Mouse (Mus musculus): Measurements from ENCODE around the gene Gm20388. TPM values are rescaled to one million over a fixed set of nuclear protein-coding genes. Genes with fewer than 3 reads are reported as not detected.

Gm20388 gene
- total and polyA plus RNA-seq, 3 experiments: 0.02 to 0.05 TPM; not detected in 1

- peaks cover 11% of the 10 kb centered on the region for H3K9me3 ChIP-seq (replicated peaks)
- DNase-seq (ENCODE audit: low spot score) (no peak), ATAC-seq (ENCODE audit: extremely low read depth, insufficient number of reproducible peaks, low FRiP score, poor library complexity, severe bottlenecking) (no peak)
- no peaks in the 10 kb centered on the region for H3K4me1 ChIP-seq (ENCODE audit: insufficient read depth, low read depth, low read length)
- TF ChIP-seq POLR2AphosphoS5 (IDR thresholded peaks at IDR 0.05; ENCODE audit: insufficient replicate concordance, low read depth, low read length) (no peak), GATA1 (IDR thresholded peaks at IDR 0.05; ENCODE audit: borderline replicate concordance, low read length) (no peak), CTCF (IDR thresholded peaks at IDR 0.05; ENCODE audit: low read depth, low read length) (no peak), TAL1 (conservative IDR thresholded peaks at IDR 0.05; ENCODE audit: low read depth, low read length) (no peak), GATA2 (IDR thresholded peaks at IDR 0.05; ENCODE audit: borderline replicate concordance, low read depth, low read length) (no peak)
- no peaks in the 10 kb centered on the region for H3K36me3 ChIP-seq (replicated peaks)
- H3K4me3 ChIP-seq (ENCODE audit: low read depth, low read length): no peak overlapping the region
- H3K27me3 ChIP-seq (ENCODE audit: insufficient read depth, low read length): peaks cover 81% of the 10 kb centered on the region
Observed at GRCm38 (mm10) chr8:120343582-120343981, 432.9 kb downstream of the Gm20388 start.

DNA sequence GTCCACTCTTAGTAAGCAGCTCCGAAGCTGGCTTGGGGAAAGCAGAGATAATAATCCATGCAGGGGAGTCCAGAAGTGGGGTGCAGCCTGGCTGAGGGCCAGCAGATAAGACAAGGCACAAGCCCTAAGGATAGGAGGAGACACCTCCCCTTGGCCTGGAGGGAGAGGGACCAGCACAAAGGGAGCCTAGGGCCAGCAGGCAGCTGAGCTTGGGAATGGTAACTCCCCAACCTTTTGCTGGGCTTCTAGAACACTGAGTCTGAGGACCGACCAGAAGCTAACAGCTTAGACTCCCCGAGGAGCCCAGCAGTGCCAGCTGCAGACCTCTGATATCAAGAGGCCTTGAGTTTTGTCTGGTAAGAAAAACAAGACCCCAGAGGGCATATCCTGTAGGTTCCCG, 433.5 kb downstream of the Gm20388 start:
- TF ChIP-seq GATA2 (IDR thresholded peaks at IDR 0.05; ENCODE audit: borderline replicate concordance, low read depth, low read length) (no peak), GATA1 (IDR thresholded peaks at IDR 0.05; ENCODE audit: borderline replicate concordance, low read length) (no peak), TAL1 (conservative IDR thresholded peaks at IDR 0.05; ENCODE audit: low read depth, low read length) (no peak), CTCF (IDR thresholded peaks at IDR 0.05; ENCODE audit: low read depth, low read length) (no peak), POLR2AphosphoS5 (IDR thresholded peaks at IDR 0.05; ENCODE audit: insufficient replicate concordance, low read depth, low read length) (no peak)
- Histone ChIP-seq H3K4me1 (ENCODE audit: insufficient read depth, low read depth, low read length) (no peaks in the 10 kb centered on the region), H3K9me3 (replicated peaks) (peaks cover 6% of the 10 kb centered on the region), H3K27me3 (ENCODE audit: insufficient read depth, low read length) (peaks cover 79% of the 10 kb centered on the region), H3K4me3 (ENCODE audit: low read depth, low read length) (no peak overlapping the region), H3K36me3 (replicated peaks) (no peaks in the 10 kb centered on the region)
- ATAC-seq (ENCODE audit: extremely low read depth, insufficient number of reproducible peaks, low FRiP score, poor library complexity, severe bottlenecking): no peak
- no peak for DNase-seq (ENCODE audit: low spot score)

- Histone ChIP-seq H3K27me3 (ENCODE audit: insufficient read depth, low read length) (peaks cover 78% of the 10 kb centered on the region), H3K9me3 (replicated peaks) (peaks cover 6% of the 10 kb centered on the region), H3K4me3 (ENCODE audit: low read depth, low read length) (no peak overlapping the region), H3K4me1 (ENCODE audit: insufficient read depth, low read depth, low read length) (no peaks in the 10 kb centered on the region), H3K36me3 (replicated peaks) (no peaks in the 10 kb centered on the region)
- ATAC-seq (ENCODE audit: extremely low read depth, insufficient number of reproducible peaks, low FRiP score, poor library complexity, severe bottlenecking): no peak
- DNase-seq (ENCODE audit: low spot score): no peak
- no peak for TF ChIP-seq GATA2 (IDR thresholded peaks at IDR 0.05; ENCODE audit: borderline replicate concordance, low read depth, low read length)
- no peak for TF ChIP-seq CTCF (IDR thresholded peaks at IDR 0.05; ENCODE audit: low read depth, low read length)
- no peak for TF ChIP-seq TAL1 (conservative IDR thresholded peaks at IDR 0.05; ENCODE audit: low read depth, low read length)
- TF ChIP-seq POLR2AphosphoS5 (IDR thresholded peaks at IDR 0.05; ENCODE audit: insufficient replicate concordance, low read depth, low read length): no peak
- no peak for TF ChIP-seq GATA1 (IDR thresholded peaks at IDR 0.05; ENCODE audit: borderline replicate concordance, low read length)
Observed at GRCm38 (mm10) chr8:120344583-120344982, 433.9 kb downstream of the Gm20388 start.

DNA sequence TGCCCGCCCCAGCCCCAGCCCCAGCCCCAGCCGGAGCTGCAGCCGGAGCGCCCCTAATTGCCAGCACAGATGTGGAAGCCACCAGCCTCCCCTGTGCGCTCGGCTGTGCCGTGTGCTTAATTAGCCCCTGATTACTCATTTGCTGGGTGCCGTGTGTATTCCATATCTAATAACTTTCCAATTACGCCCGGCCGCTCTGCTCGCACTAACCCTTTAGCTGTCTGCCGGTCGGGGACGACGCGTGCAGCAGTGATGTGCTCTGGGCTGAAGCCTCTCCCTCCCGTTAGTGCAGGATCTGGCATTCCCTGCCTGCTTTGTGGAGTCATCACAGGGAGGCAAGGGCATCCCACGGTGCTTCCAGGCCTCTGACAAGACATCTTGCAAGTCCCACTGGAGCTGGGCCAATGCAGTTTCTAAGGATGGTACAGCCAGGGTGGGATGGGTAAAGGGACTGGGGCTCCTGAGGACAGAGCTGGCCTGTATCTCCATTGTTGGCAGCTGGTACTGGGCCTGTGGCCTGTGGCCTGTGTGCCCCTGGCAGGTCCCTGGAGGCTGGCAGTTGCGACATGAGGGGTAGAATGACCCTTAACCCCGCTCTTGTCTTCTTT, 437.2 kb downstream of the Gm20388 start:
- no peak for TF ChIP-seq GATA1 (IDR thresholded peaks at IDR 0.05; ENCODE audit: borderline replicate concordance, low read length)
- no peak for TF ChIP-seq GATA2 (IDR thresholded peaks at IDR 0.05; ENCODE audit: borderline replicate concordance, low read depth, low read length)
- no peak for TF ChIP-seq CTCF (IDR thresholded peaks at IDR 0.05; ENCODE audit: low read depth, low read length)
- no peak for TF ChIP-seq TAL1 (conservative IDR thresholded peaks at IDR 0.05; ENCODE audit: low read depth, low read length)
- TF ChIP-seq POLR2AphosphoS5 (IDR thresholded peaks at IDR 0.05; ENCODE audit: insufficient replicate concordance, low read depth, low read length): no peak
- no peak overlapping the region for H3K4me3 ChIP-seq (ENCODE audit: low read depth, low read length)
- H3K36me3 ChIP-seq (replicated peaks): no peaks in the 10 kb centered on the region
- H3K27me3 ChIP-seq (ENCODE audit: insufficient read depth, low read length): peaks cover 81% of the 10 kb centered on the region
- ATAC-seq (ENCODE audit: extremely low read depth, insufficient number of reproducible peaks, low FRiP score, poor library complexity, severe bottlenecking) (no peak), DNase-seq (ENCODE audit: low spot score) (no peak)
- no peaks in the 10 kb centered on the region for H3K4me1 ChIP-seq (ENCODE audit: insufficient read depth, low read depth, low read length)
- peaks cover 6% of the 10 kb centered on the region for H3K9me3 ChIP-seq (replicated peaks)

- peaks cover 84% of the 10 kb centered on the region for H3K27me3 ChIP-seq (ENCODE audit: insufficient read depth, low read length)
- no peaks in the 10 kb centered on the region for H3K4me1 ChIP-seq (ENCODE audit: insufficient read depth, low read depth, low read length)
- H3K36me3 ChIP-seq (replicated peaks): no peaks in the 10 kb centered on the region
- DNase-seq (ENCODE audit: low spot score) (no peak), ATAC-seq (ENCODE audit: extremely low read depth, insufficient number of reproducible peaks, low FRiP score, poor library complexity, severe bottlenecking) (no peak)
- H3K4me3 ChIP-seq (ENCODE audit: low read depth, low read length): no peak overlapping the region
- TF ChIP-seq CTCF (IDR thresholded peaks at IDR 0.05; ENCODE audit: low read depth, low read length) (no peak), POLR2AphosphoS5 (IDR thresholded peaks at IDR 0.05; ENCODE audit: insufficient replicate concordance, low read depth, low read length) (no peak), GATA2 (IDR thresholded peaks at IDR 0.05; ENCODE audit: borderline replicate concordance, low read depth, low read length) (no peak), GATA1 (IDR thresholded peaks at IDR 0.05; ENCODE audit: borderline replicate concordance, low read length) (no peak)
- peaks cover 6% of the 10 kb centered on the region for H3K9me3 ChIP-seq (replicated peaks)
Observed at GRCm38 (mm10) chr8:120348922-120349321, 438.3 kb downstream of the Gm20388 start.

DNA sequence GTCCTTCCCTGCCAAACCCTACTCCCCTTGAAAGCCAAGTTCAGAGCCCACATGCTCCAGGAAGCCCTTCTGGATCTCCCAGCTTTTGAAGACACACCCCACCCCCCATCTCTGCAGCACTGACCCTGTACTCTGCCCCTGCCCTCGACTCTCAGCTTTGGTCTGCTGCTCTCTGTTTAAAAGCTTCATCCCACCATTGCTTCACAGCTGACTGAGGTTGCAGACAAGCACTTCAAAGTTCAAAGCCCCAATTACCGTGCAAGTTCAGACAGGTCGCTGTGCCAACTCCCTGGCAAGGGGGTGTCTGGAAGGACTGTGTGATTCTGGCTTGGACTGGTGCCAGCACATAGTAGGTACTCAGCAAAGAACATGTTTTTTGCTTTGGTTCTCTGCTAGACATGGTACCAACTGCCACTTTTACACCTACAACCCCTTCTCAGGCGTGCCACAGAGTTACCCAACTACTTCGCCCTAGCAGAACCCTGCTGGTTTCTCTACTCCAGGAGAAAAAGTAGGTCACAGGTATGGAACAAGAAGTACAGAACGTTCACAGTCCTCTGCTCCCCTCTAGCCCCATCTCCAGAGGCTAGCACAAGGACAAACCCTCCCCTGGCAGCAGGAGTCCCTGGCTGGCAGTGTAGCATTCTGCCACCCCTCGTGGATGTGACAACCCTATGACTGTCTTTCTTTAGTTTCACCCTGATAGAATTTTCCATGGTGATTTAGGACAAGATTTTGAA, 440.9 kb downstream of the Gm20388 start:
- H3K4me1 ChIP-seq (ENCODE audit: insufficient read depth, low read depth, low read length): no peaks in the 10 kb centered on the region
- H3K4me3 ChIP-seq (ENCODE audit: low read depth, low read length): no peak overlapping the region
- no peaks in the 10 kb centered on the region for H3K9me3 ChIP-seq (replicated peaks)
- no peak for TF ChIP-seq TAL1 (conservative IDR thresholded peaks at IDR 0.05; ENCODE audit: low read depth, low read length)
- no peak for TF ChIP-seq POLR2AphosphoS5 (IDR thresholded peaks at IDR 0.05; ENCODE audit: insufficient replicate concordance, low read depth, low read length)
- no peak for TF ChIP-seq GATA2 (IDR thresholded peaks at IDR 0.05; ENCODE audit: borderline replicate concordance, low read depth, low read length)
- TF ChIP-seq GATA1 (IDR thresholded peaks at IDR 0.05; ENCODE audit: borderline replicate concordance, low read length): no peak
- no peak for TF ChIP-seq CTCF (IDR thresholded peaks at IDR 0.05; ENCODE audit: low read depth, low read length)
- DNase-seq (ENCODE audit: low spot score): no peak
- peaks cover 85% of the 10 kb centered on the region for H3K27me3 ChIP-seq (ENCODE audit: insufficient read depth, low read length)
- H3K36me3 ChIP-seq (replicated peaks): no peaks in the 10 kb centered on the region
- ATAC-seq (ENCODE audit: extremely low read depth, insufficient number of reproducible peaks, low FRiP score, poor library complexity, severe bottlenecking): no peak

Data from G1E (cell line).